Mouse (Mus musculus) heart, postnatal 0 days (tissue): ENCODE data around the gene Krt82. TPM values are rescaled to one million over a fixed set of nuclear protein-coding genes. Genes with fewer than 3 reads are reported as not detected.

Experiments
- ATAC-seq: fragments of 200-750 bp; cut with Nextera tagmentation; 2 replicates; pipeline ENCODE4 v1.8.0; 2017; ENCODE audit warnings: low read depth, moderate number of reproducible peaks, moderate library complexity; ENCODE audit not compliant: insufficient read depth
- DNase-seq: peaks from one replicate; pipeline ENCODE4 v3.0.0-alpha.2; 2016; ENCODE audit warnings: low spot score
- H3K27ac ChIP-seq: fragments of 300-500 bp; sonication (generic); 2 replicates; pipeline ENCODE4 v1.5.1; 2014; ENCODE audit warnings: low read depth, mild to moderate bottlenecking
- H3K27me3 ChIP-seq: fragments of 300-500 bp; sonication (generic); 2 replicates; pipeline ENCODE4 v1.6.1; 2014; ENCODE audit warnings: low read length, mixed read lengths; ENCODE audit not compliant: control insufficient read depth, insufficient read depth
- H3K36me3 ChIP-seq: fragments of 300-500 bp; sonication (generic); replicated peaks from 2 replicates; pipeline ENCODE4 v1.6.1; 2014; ENCODE audit warnings: low read length, mixed read lengths; ENCODE audit not compliant: control insufficient read depth, insufficient read depth
- H3K4me1 ChIP-seq: fragments of 300-500 bp; sonication (generic); 2 replicates; pipeline ENCODE4 v1.6.1; 2014; ENCODE audit warnings: antibody characterized with exemption; ENCODE audit not compliant: control insufficient read depth, insufficient read depth
- H3K4me2 ChIP-seq: fragments of 300-500 bp; sonication (generic); 2 replicates; pipeline ENCODE4 v1.6.1; 2014; ENCODE audit warnings: low read depth, mild to moderate bottlenecking, low read length, moderate library complexity
- H3K4me3 ChIP-seq: fragments of 300-500 bp; sonication (generic); 2 replicates; pipeline ENCODE4 v1.5.1; 2014; ENCODE audit warnings: low read depth, low read length
- H3K9ac ChIP-seq: fragments of 300-500 bp; sonication (generic); replicated peaks from 2 replicates; pipeline ENCODE4 v1.6.1; 2014; ENCODE audit warnings: low read depth, low read length, mixed read lengths
- H3K9me3 ChIP-seq: fragments of 300-500 bp; sonication (generic); replicated peaks from 2 replicates; pipeline ENCODE4 v1.6.1; 2016; ENCODE audit warnings: low read length; ENCODE audit not compliant: control insufficient read depth
- CTCF ChIP-seq: IDR thresholded peaks from 2 replicates; pipeline ENCODE4 v1.5.1; 2016; ENCODE audit warnings: antibody characterized with exemption, control low read depth, low read depth
- EP300 ChIP-seq: IDR thresholded peaks from 2 replicates; pipeline ENCODE4 v1.6.1; 2016; ENCODE audit warnings: antibody characterized with exemption, low read depth
- WGBS: fragments of 180-500 bp; shearing (Covaris S2); extraction: QIAGEN DNeasy Blood & Tissue Kit; methylation state at CpG from one replicate; pipeline ENCODE4 v1.1.7; 2014; 5-methylcytosine and 5-hydroxymethylcytosine counted together
- polyA plus RNA-seq: library from polyadenylated mRNA; unstranded; fragments of >200 nt; fragmentation: Nextera tagmentation; extraction: Ambion mirVana; gene quantifications from 2 replicates; pipeline ENCODE4 v1.2.1, GENCODE M21; 2015
- total RNA-seq: library from RNA; depleted of rRNA; stranded (reverse); fragments of >200 nt; gene quantifications from 2 replicates; pipeline ENCODE4 v1.2.3, GENCODE M21; 2014; ENCODE audit warnings: low replicate concordance; rRNA removed

The Krt82 gene
- total RNA-seq (not detected in 2 replicates), polyA plus RNA-seq (not detected in 2 replicates)

- no peak for TF ChIP-seq EP300
- TF ChIP-seq CTCF = no peak
- no peak within 1 kb of the TSS for H3K9ac ChIP-seq
- no peak within 1 kb of the TSS for H3K4me3 ChIP-seq
- WGBS = 81% methylated on average over 7 of the region's 7 CpGs
- H3K27ac ChIP-seq = no peak within 1 kb of the TSS
- no peaks in the 10 kb centered on the region for H3K36me3 ChIP-seq
- H3K27me3 ChIP-seq = peaks cover 38% of the 10 kb centered on the region
- no peak within 1 kb of the TSS for H3K4me2 ChIP-seq
- no peaks in the 10 kb centered on the region for H3K9me3 ChIP-seq
- no peak for DNase-seq
- no peak for ATAC-seq
- no peaks in the 10 kb centered on the region for H3K4me1 ChIP-seq
Measured at GRCm38 (mm10) chr15:101550567-101550966, at the start of gene Krt82. Gene Krt82 (minus strand): TSS chr15:101550667.

DNA sequence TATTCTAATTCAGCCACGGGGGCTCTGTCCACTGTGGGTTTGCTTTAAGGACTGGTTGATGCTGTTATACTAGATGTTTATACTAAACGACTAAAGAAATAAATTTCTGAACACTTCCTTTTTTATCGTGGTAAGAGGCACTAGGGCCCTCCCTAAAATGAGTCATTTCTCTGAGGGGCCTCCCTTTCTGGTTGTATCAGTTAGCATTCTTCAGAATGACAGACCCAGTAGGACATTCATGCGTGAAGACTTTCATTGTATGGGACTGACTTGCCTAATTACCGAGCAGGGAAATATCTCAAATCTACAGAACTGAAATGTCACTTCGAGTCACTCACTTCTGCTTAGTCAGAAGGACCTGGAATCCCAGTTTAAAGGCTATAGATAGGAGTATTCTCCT is 48.7 kb upstream of the Krt82 start:
- ATAC-seq = no peak
- WGBS = 58% methylated on average over 6 of the region's 6 CpGs
- no peak for DNase-seq
- no peak overlapping the region for H3K4me3 ChIP-seq
- H3K9ac ChIP-seq = no peak overlapping the region
- 0 out of 2 replicates have a peak, but pooled peaks cover 3% of the 10 kb centered on the region for H3K9me3 ChIP-seq
- H3K36me3 ChIP-seq = no peaks in the 10 kb centered on the region
- no peaks in the 10 kb centered on the region for H3K4me1 ChIP-seq
- no peak overlapping the region for H3K4me2 ChIP-seq
- H3K27me3 ChIP-seq = no peaks in the 10 kb centered on the region
- no peak overlapping the region for H3K27ac ChIP-seq
- TF ChIP-seq CTCF = no peak
- TF ChIP-seq EP300 = no peak

GRCm38 (mm10) chr15:101588216-101588615 is 37.7 kb upstream of the Krt82 start:
- TF ChIP-seq CTCF = no peak
- H3K4me2 ChIP-seq = no peak overlapping the region
- ATAC-seq (no peak), DNase-seq (no peak)
- 71% methylated on average over 10 of the region's 10 CpGs for WGBS
- H3K4me1 ChIP-seq = no peaks in the 10 kb centered on the region
- H3K27me3 ChIP-seq = no peaks in the 10 kb centered on the region
- H3K4me3 ChIP-seq = no peak overlapping the region
- H3K9ac ChIP-seq = no peak overlapping the region
- H3K27ac ChIP-seq = no peak overlapping the region
- no peaks in the 10 kb centered on the region for H3K36me3 ChIP-seq
- H3K9me3 ChIP-seq = no peaks in the 10 kb centered on the region

GRCm38 (mm10) chr15:101584456-101584855 is 34.0 kb upstream of the Krt82 start:
- no peak for TF ChIP-seq EP300
- TF ChIP-seq CTCF = no peak
- ATAC-seq = no peak
- WGBS = 15% methylated on average over 2 of the region's 2 CpGs
- Histone ChIP-seq H3K4me1 (no peaks in the 10 kb centered on the region), H3K36me3 (no peaks in the 10 kb centered on the region), H3K27ac (no peak overlapping the region), H3K4me3 (no peak overlapping the region), H3K4me2 (no peak overlapping the region), H3K9me3 (no peaks in the 10 kb centered on the region), H3K9ac (no peak overlapping the region), H3K27me3 (no peaks in the 10 kb centered on the region)
- no peak for DNase-seq

- Histone ChIP-seq H3K27ac (no peak overlapping the region), H3K4me1 (no peaks in the 10 kb centered on the region), H3K4me3 (no peak overlapping the region), H3K36me3 (no peaks in the 10 kb centered on the region), H3K4me2 (no peak overlapping the region), H3K9me3 (no peaks in the 10 kb centered on the region), H3K27me3 (no peaks in the 10 kb centered on the region), H3K9ac (no peak overlapping the region)
- TF ChIP-seq EP300 (no peak), CTCF (no peak)
- no peak for DNase-seq
- no peak for ATAC-seq
- 65% methylated on average over 8 of the region's 8 CpGs for WGBS
Measured at GRCm38 (mm10) chr15:101583211-101583965, 32.9 kb upstream of the Krt82 start.

- Histone ChIP-seq H3K4me1 (no peaks in the 10 kb centered on the region), H3K27me3 (no peaks in the 10 kb centered on the region), H3K27ac (no peak overlapping the region), H3K9me3 (no peaks in the 10 kb centered on the region), H3K36me3 (no peaks in the 10 kb centered on the region), H3K4me3 (no peak overlapping the region), H3K4me2 (no peak overlapping the region), H3K9ac (no peak overlapping the region)
- TF ChIP-seq EP300 = no peak
- TF ChIP-seq CTCF = no peak
- 54% methylated on average over 3 of the region's 3 CpGs for WGBS
- no peak for DNase-seq
- no peak for ATAC-seq
Measured at GRCm38 (mm10) chr15:101581701-101582100, 31.2 kb upstream of the Krt82 start.
